Mouse (Mus musculus) fat pad, adult 2 months (tissue): ENCODE measurements around the gene Cdh20.
A peak's percentile ranks its signal among the peaks of the same experiment; 100 is the strongest.

Experiments used
- DNase-seq: peaks from one replicate; pipeline ENCODE4 v3.0.0-alpha.2; 2011; ENCODE audit warnings: low read depth, low spot score; ENCODE audit errors: extremely low read depth

The Cdh20 gene

DNA sequence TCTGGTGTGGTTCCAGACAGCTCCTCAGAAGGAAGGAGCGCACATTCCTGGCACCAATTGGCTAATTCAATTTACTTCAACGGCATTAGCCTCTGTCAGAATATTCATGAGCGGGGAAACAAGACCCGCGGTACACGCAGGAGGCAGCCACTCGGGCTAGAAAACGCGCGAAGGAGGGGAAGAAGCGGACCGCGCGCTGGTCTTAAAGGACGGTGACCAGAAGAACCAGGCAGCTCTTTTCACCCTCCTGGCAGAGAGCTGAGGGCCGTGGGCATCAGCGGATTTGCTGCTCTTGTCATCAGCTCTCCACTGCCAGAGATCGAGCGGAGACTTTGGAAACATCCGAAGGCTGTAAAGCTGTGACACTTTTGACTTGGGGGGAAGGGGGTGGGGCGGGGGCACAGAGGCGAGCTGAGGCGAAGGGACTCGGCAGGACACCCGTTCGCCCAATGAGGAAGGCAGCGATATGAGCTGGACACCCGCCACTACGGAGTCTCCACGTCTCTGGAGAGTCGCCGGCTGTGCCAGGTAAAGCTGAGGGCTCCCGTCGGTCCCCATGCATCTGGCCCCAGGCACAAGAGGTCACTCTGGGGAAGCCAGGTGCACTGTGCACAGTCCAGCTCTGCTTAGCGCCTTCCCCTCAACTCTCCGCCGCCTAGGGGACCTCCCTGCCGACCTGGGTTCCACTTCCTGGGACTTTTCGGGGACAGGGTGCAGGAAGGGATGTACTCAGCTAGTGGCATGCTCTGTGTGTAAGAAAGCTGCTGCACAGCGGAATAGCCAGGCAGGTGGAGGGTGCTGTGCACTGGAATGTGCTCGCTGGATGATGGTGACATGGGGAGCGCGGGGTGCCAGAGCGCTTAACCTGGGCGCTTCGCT, at the start of gene Cdh20:
Gene Cdh20 (plus strand): TSS at position 159 of the 879 bp plus-strand sequence.
- no peak for DNase-seq

DNA sequence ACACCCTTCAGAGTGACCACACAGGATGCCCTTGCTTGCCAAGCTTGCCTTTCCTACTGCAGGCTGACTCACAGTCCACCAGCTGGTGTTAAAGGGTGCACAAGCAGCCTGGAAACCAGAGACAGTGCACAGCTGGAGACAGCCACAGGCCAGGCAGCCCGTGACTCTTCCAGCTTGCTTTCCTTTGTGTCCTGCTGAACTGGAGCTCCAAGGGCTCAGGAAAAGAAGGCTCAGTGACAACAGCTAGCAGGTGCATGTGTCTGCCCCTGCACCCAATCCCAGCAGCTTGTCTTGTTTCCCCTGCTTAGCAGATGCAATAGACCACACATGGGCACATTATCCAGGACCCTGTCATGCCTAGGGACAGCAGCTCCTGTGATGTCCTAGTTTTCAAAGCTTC, 21.5 kb upstream of the Cdh20 start:
- no peak for DNase-seq

DNA sequence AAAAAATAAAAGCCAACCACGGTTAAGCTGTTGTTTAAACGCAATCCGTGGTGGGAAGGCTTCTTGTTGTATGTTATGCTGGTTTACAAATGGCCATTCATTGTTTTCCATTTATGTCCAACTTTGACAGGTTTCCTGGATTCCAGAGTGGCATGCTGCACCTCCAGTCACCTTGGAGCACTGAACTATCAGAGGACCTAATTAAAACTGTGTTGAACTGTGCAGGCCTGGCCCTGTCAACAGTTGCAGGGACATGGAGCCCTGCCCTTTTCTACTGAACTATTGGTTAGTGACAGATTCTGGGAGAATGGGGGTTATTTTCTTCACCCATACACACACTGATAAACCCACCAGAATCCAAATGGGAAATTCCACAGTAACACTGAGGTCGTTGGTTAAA, 20.9 kb upstream of the Cdh20 start:
- DNase-seq: no peak

DNA sequence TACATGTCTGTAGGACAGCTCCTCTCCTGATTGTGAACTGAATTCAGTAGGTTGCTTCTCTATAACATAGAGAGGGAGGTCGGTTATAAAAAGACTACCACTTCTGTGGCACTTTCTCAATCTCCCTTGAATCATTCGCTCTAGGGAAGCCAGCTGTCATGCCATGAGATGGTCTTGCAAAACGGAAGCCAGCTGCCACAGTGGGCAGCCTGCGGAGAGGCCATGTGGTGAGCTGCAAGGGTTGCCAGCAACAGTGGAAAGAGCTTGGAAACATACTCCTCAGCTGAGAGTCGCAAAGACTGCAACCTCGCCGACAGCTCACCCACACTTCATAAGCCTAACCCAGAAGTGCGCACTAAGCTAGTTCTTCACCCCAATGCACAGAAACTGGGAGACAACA, 13.8 kb upstream of the Cdh20 start:
- DNase-seq: no peak

DNA sequence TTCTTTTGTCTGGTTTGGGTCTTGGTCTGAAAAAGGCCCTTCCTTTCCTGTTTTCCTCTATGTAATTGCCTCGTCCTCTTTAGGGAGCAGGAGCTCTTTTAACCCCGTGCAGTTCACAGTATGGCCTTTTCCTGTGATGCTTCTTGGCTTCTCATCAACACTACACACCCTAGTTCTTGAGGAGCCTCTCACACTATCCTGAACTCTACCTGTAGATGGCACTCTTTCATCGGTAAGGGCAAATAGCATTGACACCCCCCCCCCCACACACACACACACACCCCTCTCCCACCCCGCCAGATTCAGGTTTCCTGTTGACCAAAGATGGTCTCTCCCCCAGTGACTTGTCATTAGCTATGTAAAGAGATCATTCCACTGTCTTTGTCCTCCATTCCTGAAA, 12.4 kb upstream of the Cdh20 start:
- no peak for DNase-seq

DNA sequence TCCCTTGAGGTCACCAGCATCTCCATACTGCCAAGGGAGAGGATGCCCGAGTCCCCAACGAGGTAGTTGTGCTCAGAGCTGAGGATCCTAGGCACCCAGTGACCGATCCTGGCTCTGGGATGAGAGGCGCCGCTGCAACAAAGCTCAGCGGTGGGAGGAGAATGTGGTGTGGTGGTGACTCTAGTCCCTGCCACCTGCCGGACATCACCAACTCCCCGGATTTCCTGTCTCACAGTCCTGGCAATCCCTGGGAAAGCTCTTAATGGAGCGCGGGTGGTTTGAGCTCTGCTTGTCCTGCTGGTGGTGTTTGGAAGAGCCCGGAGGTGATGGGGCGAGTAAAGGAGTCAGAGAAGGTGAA, 900 bp downstream of the Cdh20 start:
- DNase-seq: no peak

DNA sequence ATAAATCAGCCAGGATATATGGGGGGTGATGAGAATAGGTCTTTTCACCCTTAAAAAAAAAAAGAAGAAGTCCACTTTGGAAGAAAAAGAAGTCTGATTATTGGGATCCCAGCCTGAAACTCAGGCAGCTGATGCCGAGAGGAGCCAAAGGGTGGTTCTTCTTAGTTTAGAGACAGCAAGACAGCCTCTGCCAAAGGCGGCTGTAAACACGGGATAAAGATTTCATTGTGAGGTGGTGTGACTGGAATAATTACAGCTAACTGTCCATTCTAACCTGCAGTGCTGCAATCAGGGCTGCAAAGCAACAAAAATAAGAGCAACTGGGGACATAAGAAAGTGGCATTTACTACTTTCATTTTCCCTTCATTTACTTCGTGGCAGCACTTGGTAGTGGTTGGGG, 3.6 kb downstream of the Cdh20 start:
- DNase-seq: no peak

DNA sequence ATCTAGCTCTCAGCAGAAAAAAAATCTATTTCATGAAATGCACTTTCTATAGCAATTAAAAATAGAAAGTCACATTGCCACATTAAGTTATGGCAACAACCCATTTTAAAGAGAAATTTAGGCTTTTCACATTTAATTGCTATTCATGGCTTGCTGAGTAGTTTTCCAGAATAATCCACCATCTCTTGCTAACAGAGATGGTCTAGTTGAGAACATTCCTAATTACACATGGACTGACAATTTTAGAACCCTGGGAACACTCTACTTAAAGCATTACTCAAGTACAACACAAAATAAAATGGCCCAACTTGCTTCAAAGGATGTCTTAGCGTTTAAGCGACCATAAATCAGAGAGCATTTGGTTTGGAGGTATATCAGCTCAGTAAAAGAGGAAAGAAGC, 4.9 kb downstream of the Cdh20 start:
- no peak for DNase-seq

DNA sequence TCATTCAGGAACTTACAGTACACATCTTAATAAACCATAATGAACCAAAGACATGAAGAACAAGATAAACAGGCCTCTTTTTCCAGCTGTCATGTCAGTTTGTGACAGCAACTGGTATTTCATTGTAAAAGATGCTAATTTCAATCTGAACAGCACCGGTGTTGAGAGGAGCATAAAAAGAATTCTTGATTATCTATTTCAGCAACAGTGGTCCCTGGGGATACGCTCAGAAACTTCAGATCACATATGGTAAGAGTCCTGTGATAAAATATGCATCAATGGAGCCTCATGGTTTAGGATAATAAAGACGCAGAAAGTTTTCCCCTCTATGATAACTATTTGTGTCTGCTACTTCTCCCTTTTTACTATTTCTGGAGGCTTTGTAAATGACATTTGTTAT, 25.2 kb downstream of the Cdh20 start:
- DNase-seq: no peak

DNA sequence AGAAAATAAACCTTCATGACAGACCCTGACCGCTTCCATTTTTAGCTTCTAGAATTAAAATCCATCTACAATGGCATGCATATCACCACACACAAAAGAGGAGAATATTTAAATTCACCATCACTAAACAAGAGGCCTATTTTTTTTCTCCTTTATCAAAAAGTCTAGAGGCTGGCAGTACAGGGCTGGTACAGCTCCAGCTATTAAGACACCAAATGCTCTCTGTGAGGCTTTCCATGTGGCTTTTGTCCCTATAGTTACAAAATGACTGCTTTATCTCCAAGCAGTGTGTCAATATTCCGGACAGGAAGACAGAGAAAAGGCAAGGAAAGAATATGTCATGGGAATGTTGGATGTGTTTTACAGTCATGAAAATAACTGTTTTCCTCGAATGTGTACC, 27.8 kb downstream of the Cdh20 start:
- DNase-seq: no peak

DNA sequence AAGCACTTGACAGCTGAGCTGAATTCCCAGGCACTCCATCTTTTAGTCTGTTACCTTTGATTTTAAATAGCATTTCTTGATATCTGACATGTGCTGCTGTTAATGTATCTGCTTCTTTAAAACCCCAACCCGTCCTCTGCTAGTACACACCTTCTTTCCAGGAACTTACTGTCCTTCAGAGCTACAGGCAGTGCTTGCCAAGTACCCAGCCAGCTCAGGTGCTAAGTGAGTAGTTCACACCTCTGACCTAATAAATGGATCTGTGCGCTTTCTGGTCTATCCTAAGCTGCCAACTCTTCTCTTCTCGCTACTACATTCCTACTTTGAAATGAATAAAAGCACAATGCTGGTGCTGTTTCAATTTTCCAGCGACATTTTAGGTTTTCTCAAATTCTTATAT, 28.8 kb downstream of the Cdh20 start:
- peak; percentile 2 for DNase-seq

DNA sequence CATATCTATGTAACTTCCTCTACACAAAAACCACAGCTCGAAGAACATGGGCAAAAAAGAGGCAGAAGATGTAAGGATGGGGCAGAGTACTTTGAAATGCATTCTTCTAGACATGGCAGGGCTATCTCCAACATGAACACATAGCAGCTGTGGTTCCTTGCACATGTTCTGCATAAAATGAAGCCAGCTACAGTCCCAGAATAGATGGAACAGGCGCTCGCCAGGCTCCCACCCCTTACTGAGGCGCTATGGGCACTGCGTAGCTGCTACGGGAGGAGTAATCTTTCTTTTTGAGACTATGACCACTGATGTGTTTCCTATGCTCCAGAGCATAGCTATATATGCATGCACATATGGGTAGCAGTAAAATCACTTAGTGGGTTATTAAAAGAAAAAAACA, 36.4 kb downstream of the Cdh20 start:
- DNase-seq: no peak

DNA sequence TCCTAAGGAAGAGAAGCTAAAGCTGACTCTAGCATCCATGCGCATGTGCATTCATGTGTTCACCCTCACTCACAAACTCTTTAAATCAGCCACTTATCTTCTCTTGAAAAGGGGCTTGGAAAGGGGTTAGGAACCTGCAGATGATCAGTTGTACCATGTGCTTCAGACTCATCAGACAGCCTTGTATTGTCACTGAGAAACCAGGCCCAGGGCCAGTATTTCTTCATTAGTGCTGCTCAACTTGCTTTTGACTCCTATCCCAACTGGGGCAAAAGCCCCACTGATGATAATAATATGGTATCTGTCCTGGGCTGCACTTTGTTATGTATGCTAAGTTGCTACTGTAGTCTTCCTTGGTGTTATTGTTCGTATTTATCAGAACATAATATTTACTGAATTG, 38.9 kb downstream of the Cdh20 start:
- DNase-seq: no peak

DNA sequence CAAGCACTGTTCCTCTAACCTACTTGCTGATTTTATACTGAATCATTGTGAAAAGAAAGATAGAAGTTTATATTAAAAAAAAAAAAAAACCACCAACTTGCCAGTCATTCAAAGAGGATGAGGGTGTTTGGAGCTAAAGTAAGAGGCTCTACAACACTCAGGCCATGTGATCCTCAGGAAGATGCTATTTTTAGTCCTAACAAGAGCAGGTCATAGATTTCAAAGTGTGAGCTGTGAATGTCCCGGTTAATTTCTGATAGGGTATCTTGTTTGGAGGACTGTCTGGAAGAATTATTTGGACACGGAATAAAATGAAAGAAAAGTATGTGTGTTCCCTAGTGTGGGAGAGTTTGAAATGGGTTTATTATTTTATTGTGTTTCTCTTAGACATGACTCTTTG, 49.2 kb downstream of the Cdh20 start:
- DNase-seq: no peak

DNA sequence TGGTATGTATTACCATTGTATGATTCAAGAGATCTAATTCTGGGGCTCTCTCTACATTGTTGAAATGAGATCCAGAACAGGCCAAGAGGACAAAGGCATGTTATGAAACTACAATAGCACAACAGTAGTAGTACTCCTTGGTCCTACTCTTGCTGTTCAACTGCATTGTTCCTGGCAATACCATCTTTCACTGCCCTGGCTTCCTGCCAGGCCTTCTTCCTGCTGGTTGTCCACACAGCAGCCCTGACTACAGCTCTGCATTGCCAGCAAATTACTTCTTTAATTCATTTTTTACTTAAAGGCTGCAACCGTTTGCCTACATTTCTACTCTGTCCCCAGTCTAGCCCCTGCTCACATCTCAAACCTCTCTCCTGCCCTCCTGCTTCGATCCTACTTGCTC, 59.8 kb downstream of the Cdh20 start:
- DNase-seq: no peak

DNA sequence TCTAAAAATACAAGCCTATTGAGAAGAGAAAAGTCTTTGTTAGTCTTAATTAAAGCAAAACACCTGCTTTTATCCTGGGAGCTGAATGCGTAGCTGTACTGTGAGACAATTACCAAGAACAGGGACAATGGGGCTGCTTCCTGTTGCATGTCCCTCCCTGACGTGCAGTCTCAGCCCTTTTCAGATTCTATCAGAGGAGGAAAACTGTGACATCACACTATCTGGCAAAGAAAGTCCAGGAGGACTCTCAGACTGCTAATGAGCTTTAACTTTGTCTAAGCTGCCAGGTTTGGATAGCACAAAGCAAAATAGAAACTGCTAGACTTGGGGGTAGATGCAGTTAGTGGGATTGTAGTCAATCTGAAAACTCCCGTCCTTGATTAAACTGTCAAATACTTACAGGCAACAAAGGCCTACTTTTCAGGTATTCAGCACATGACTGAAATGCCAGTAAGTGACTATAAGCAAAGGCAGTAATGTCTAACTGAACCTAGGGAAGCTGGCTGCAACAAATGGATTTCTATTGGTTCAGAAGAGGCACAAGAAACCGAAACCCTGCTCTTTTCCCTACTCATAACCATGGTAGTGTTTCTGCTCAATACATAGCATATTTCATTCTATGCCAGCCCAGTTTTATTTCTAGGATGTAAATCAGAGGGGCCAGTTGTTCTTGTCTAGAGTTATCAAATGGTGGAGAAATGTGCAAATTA, 70.0 kb downstream of the Cdh20 start:
- no peak for DNase-seq

DNA sequence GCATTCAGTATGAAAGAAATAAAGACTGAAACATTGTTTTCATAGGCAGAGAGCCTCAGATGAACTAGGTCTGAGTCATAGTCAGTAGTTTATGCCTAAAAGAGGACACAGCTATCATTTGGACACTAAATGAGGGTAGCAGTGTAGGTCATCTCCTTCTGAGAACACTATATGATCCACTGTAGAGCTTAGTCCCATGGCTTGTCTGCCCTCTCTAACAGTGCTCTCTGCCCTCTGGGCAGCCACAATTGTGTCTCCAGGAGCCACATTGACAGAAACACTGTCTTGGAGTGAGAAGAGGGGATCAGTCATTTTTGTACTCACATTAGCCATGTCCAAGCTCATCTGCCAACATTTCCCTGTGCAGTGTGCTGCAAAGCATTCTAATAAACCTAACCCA, 70.7 kb downstream of the Cdh20 start:
- DNase-seq: no peak

DNA sequence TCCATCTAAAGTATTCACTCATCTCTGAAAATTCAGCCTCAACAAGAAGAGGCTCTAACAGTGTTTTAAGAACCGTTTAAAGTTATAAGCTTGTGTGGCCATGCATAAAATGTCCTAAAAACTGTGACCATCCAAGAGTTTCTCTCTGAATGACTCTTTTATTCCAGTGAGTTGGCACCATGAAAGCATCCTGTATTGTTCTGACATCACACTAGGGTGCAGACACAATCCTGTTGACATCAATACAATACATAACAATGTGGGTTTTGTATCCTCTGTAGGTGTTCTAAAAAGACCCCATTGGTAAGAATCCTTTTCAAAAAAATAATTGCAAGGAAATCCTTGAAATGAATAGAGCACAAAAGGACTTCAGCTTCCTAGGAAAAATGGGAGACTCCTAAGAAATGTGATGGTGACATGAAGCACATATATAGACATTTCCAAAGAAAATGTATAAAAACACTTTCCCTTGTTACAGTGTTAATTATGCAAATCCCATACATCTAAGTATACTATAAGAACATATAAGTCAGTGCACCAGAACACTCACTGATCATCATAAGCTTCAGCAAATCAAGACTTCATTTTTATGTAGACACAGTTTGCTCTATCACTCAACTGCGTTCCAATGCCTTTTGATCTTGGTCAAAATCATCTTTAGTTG, 80.1 kb downstream of the Cdh20 start:
- DNase-seq: no peak

DNA sequence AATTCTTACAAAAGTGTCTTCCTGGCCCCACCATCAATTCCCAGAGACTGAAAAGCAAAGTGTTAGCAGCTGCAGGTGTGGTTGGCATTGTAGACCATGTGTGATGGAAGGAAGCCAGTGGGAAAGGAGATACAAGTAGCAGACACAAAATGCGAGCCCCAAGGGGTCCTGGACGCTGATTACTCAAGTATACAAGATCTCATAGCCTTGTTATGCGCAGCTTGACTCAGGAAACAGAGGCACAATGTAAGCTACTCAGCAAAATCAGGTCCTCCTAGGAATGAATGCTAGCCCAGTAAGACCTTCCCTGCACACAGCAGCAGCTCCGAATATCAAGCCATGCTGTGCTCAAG, 80.6 kb downstream of the Cdh20 start:
- DNase-seq: no peak

DNA sequence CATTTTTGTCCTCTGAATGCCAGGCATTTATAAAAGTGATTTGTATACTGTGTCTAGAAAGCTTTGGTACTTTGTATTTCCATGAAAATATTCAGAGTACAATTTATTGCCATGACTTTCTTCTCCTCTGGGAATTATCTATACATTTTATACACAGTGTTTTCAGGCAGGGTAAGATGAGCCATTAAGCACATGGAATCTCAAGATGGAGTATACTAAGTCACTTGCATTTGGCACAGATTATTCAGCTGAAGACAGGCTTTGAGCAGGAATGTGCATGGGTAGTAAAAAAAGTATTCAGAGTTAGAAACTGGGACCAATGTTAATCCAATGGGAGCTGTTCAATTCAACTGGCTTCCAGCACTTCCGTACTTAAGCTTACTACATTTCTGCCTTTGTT, 109.1 kb downstream of the Cdh20 start:
- no peak for DNase-seq

DNA sequence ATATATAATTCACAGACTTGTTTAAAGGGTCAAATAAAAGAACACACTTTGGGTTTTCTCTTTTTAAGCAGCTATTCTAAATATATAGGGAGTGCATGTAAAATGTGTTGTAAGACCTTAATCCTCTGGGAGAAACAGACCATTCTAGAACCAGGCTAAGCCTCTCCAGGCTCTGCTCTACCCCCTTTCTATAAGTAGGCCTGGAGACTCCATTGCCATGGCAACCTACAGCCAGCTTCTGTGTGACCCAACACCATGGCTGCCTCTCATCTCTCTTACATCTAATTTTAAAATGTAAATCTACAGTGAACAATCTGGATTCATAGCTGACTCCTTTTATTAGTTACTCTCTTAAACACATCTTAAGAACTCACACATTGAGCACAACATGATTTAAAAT, 133.5 kb downstream of the Cdh20 start:
- DNase-seq: no peak

DNA sequence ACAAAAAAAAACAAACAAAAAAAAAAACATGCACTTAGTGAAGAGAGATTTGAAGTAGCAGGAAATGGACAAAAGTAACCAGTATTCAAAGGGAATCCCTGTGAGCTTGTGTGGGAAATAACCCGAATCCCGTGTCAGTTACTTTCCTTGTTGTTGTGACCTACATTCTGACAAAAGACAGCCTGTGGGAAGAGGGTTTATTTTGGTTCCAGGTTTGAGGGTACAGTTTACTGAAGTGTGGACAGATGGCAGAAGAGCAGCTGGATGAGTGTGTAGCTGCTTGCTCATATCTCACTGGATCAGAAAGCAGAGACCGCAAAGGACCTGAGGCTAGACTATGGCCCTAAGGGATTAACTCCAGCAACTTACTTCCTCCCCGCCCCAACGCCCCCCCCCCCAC, 135.1 kb downstream of the Cdh20 start:
- no peak for DNase-seq
